Mouse (Mus musculus) olfactory bulb, adult 2 months (tissue): Measurements from ENCODE around the gene Vamp2.

Experiments
- CTCF ChIP-seq: fragments of 200-500 bp; IDR thresholded peaks from 2 replicates; pipeline ENCODE4 v1.5.1; 2012; ENCODE audit warnings: low read depth, mild to moderate bottlenecking, low read length, moderate library complexity; ENCODE audit not compliant: insufficient read depth
- POLR2A ChIP-seq: fragments of 200-500 bp; IDR thresholded peaks from 2 replicates; pipeline ENCODE4 v1.6.1; 2012; ENCODE audit warnings: mild to moderate bottlenecking, low read depth, low read length, moderate library complexity; ENCODE audit not compliant: insufficient read depth

GRCm38 (mm10) chr11:69123693-69124497, 35.6 kb downstream of the Vamp2 start:
- TF ChIP-seq CTCF (no peak), POLR2A (no peak)
